In the genomic region with DNA sequence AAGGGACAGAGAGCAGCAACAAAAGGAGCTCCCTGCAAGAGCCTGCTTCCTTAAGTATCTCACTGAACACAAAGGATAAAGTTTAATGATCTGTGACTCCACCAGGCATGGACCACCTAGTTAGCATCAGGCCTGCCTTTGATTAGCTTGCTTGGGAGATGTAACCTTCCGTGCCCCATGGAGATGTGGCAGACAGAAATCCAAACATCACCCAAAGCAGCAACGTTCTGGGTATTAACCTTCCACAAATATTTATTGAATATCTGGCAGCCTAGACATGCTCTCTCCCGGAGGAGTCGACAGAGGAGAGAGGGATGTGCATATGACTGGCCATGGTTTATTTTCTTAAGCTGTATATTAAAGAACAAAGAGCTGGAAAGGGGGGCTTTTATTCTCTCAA, we compare ENCODE assay signal across 13 mouse cellular contexts.
DNase-seq lines count a peak whose midpoint lies in the region; ATAC-seq and TF ChIP-seq lines count a peak whose summit lies in the region.
"Had no signal": no experiment of that assay in that cellular context is flagged by ENCODE, and none has a peak within 500 bp of the region (broad histone marks: within the 10 kb centered on the region; RNA-seq: fewer than 3 reads in every experiment).

No protein-coding gene starts in this region.

- H3K4me1 ChIP-seq in kidney, embryonic 14.5 days (ENCODE audit: control insufficient read depth, insufficient read depth, low read length) = peaks cover 9% of the 10 kb centered on the region
- peaks cover 5% of the 10 kb centered on the region; the same call in 1 of the 2 replicates for H3K4me1 ChIP-seq in midbrain, embryonic 12.5 days
- peaks cover 3% of the 10 kb centered on the region for H3K4me1 ChIP-seq in midbrain, embryonic 16.5 days (ENCODE audit: control insufficient read depth, insufficient read depth, low read length)
- H3K4me1 ChIP-seq in stomach, postnatal 0 days (replicated peaks; ENCODE audit: control insufficient read depth, insufficient read depth) = no peaks in the 10 kb centered on the region

- no peak overlapping the region for H3K4me3 ChIP-seq in kidney, embryonic 14.5 days (ENCODE audit: low read length)
- H3K4me3 ChIP-seq in midbrain, embryonic 12.5 days = no peak overlapping the region
- no peak overlapping the region for H3K4me3 ChIP-seq in midbrain, embryonic 16.5 days (ENCODE audit: low read depth, low read length)
- H3K4me3 ChIP-seq in stomach, postnatal 0 days (ENCODE audit: low read depth, low read length) = no peak overlapping the region
- H3K4me3 ChIP-seq: forebrain, embryonic 15.5 days had no signal

- peak; percentile 91 for ATAC-seq in kidney, embryonic 14.5 days (ENCODE audit: low FRiP score, low TSS enrichment)
- no peak for ATAC-seq in midbrain, embryonic 12.5 days (ENCODE audit: low FRiP score, low read depth)
- ATAC-seq in midbrain, embryonic 16.5 days = no peak
- ATAC-seq in stomach, postnatal 0 days (ENCODE audit: low FRiP score, low TSS enrichment) = peak; percentile 10; the same call in 1 of the 2 replicates
- ATAC-seq: forebrain, embryonic 15.5 days had no signal

- TF ChIP-seq CTCF in stomach, postnatal 0 days (IDR thresholded peaks at IDR 0.05; ENCODE audit: low read depth) = no peak

- TF ChIP-seq EP300 in stomach, postnatal 0 days (optimal IDR thresholded peaks at IDR 0.05) = no peak

- WGBS in kidney, embryonic 14.5 days = 2% methylated on average over 4 of the region's 4 CpGs
- 6% methylated on average over 4 of the region's 4 CpGs for WGBS in midbrain, embryonic 12.5 days
- WGBS in midbrain, embryonic 16.5 days = 6% methylated on average over 4 of the region's 4 CpGs
- 9% methylated on average over 4 of the region's 4 CpGs for WGBS in stomach, postnatal 0 days

- no peak overlapping the region for H3K27ac ChIP-seq in kidney, embryonic 14.5 days (ENCODE audit: low read depth, low read length)
- 0 out of 2 replicates have a peak overlapping the region, but pooled peaks have one; percentile 20 for H3K27ac ChIP-seq in midbrain, embryonic 12.5 days (replicated peaks)
- no peak overlapping the region for H3K27ac ChIP-seq in midbrain, embryonic 16.5 days (ENCODE audit: low read length)
- no peak overlapping the region for H3K27ac ChIP-seq in stomach, postnatal 0 days (replicated peaks)
- H3K27ac ChIP-seq: forebrain, embryonic 15.5 days had no signal

- H3K9ac ChIP-seq in kidney, embryonic 14.5 days (ENCODE audit: low read depth, low read length) = no peak overlapping the region
- H3K9ac ChIP-seq in midbrain, embryonic 12.5 days (replicated peaks) = no peak overlapping the region
- no peak overlapping the region for H3K9ac ChIP-seq in midbrain, embryonic 16.5 days (ENCODE audit: low read depth, low read length)
- no peak overlapping the region for H3K9ac ChIP-seq in stomach, postnatal 0 days (ENCODE audit: low read length)
- H3K9ac ChIP-seq: forebrain, embryonic 15.5 days had no signal

- no peaks in the 10 kb centered on the region for H3K36me3 ChIP-seq in kidney, embryonic 14.5 days (ENCODE audit: control insufficient read depth, insufficient read depth, low read length)
- H3K36me3 ChIP-seq in midbrain, embryonic 12.5 days = no peaks in the 10 kb centered on the region
- H3K36me3 ChIP-seq in midbrain, embryonic 16.5 days (ENCODE audit: control insufficient read depth, insufficient read depth, low read length) = no peaks in the 10 kb centered on the region
- no peaks in the 10 kb centered on the region for H3K36me3 ChIP-seq in stomach, postnatal 0 days (ENCODE audit: control insufficient read depth, insufficient read depth, low read length)
- H3K36me3 ChIP-seq: forebrain, embryonic 15.5 days had no signal

- intact Hi-C loops in left cerebral cortex, postnatal 10 days (cut with DNase I) = loop anchor here (2.0 kb wide), 1 partner anchor 79 kb away; no protein-coding TSS in a partner anchor

- no peak overlapping the region for H3K4me2 ChIP-seq in kidney, embryonic 14.5 days (replicated peaks; ENCODE audit: low read depth, low read length)
- H3K4me2 ChIP-seq in midbrain, embryonic 12.5 days (replicated peaks) = no peak overlapping the region
- H3K4me2 ChIP-seq in midbrain, embryonic 16.5 days (ENCODE audit: low read length) = no peak overlapping the region
- H3K4me2 ChIP-seq in stomach, postnatal 0 days (replicated peaks; ENCODE audit: low read depth) = no peak overlapping the region
- H3K4me2 ChIP-seq: forebrain, embryonic 15.5 days had no signal

- H3K27me3 ChIP-seq in kidney, embryonic 14.5 days (ENCODE audit: control insufficient read depth, insufficient read depth, low read length) = no peaks in the 10 kb centered on the region; the same call in 1 of the 2 replicates
- no peaks in the 10 kb centered on the region for H3K27me3 ChIP-seq in midbrain, embryonic 12.5 days
- no peaks in the 10 kb centered on the region for H3K27me3 ChIP-seq in midbrain, embryonic 16.5 days (ENCODE audit: control insufficient read depth, insufficient read depth, low read depth, low read length)
- H3K27me3 ChIP-seq in stomach, postnatal 0 days (ENCODE audit: control insufficient read depth, insufficient read depth, low read length) = no peaks in the 10 kb centered on the region
- H3K27me3 ChIP-seq: forebrain, embryonic 15.5 days had no signal

- no peak for DNase-seq in kidney, postnatal 4 days
- peak; percentile 18 for DNase-seq in hindlimb bud, embryonic 11.5 days (ENCODE audit: extremely low spot score, low read depth, low spot score)
- DNase-seq in stomach, postnatal 0 days (ENCODE audit: low spot score) = no peak
- no peak for DNase-seq in left cerebral cortex, postnatal 10 days (ENCODE audit: extremely low spot score in 1 of 2, low spot score in 2 of 2)
- no peak for DNase-seq in right cerebral cortex, postnatal 36 days (ENCODE audit: low spot score in 2 of 2)
- DNase-seq: B cell, adult 2 months; cerebellum, adult 11 months; lung, adult 2 months; right cerebral cortex, adult 18-20 months had no signal

- H3K9me3 ChIP-seq in kidney, embryonic 14.5 days (ENCODE audit: control insufficient read depth, low read length) = no peaks in the 10 kb centered on the region
- no peaks in the 10 kb centered on the region for H3K9me3 ChIP-seq in midbrain, embryonic 12.5 days
- no peaks in the 10 kb centered on the region for H3K9me3 ChIP-seq in midbrain, embryonic 16.5 days (replicated peaks; ENCODE audit: control insufficient read depth, low read length, poor library complexity, severe bottlenecking)
- H3K9me3 ChIP-seq in stomach, postnatal 0 days (ENCODE audit: control insufficient read depth, low read length) = no peaks in the 10 kb centered on the region
- H3K9me3 ChIP-seq: forebrain, embryonic 15.5 days had no signal

Comparison
In these comparisons a context has a peak if more than half of its experiments do, and no peak if none do; other contexts are left out.
1. ATAC-seq: peak in kidney, embryonic 14.5 days (single experiment) and stomach, postnatal 0 days (single experiment); none in midbrain, embryonic 12.5 days (single experiment) and midbrain, embryonic 16.5 days (single experiment).